Mouse (Mus musculus): ENCODE measurements around the gene L3mbtl1.

- TF ChIP-seq CTCF (IDR thresholded peaks at IDR 0.05; ENCODE audit: borderline replicate concordance, insufficient read depth, low read length): no peak
- TF ChIP-seq POLR2A (IDR thresholded peaks at IDR 0.05; ENCODE audit: low read depth, low read length): no peak
These were observed 41.1 kb downstream of the L3mbtl1 start for GRCm38 (mm10) chr2:162984381-162984780.
